Mouse (Mus musculus) G1E-ER4 (cell line): Measurements from ENCODE around the gene Ankrd9. TPM values are rescaled to one million over a fixed set of nuclear protein-coding genes. Genes with fewer than 3 reads are reported as not detected.

Experiments used
- GATA1 ChIP-seq: IDR thresholded peaks from one replicate; pipeline ENCODE4 v1.8.0; 2012; ENCODE audit warnings: low read length, inconsistent platforms
- polyA plus RNA-seq: library from polyadenylated mRNA; stranded (reverse); fragments of >175 nt; gene quantifications from 2 replicates; pipeline ENCODE4 v1.2.3, GENCODE M21; 2012

Gene Ankrd9
- polyA plus RNA-seq = 12.9 and 16.7 TPM in 2 replicates

DNA sequence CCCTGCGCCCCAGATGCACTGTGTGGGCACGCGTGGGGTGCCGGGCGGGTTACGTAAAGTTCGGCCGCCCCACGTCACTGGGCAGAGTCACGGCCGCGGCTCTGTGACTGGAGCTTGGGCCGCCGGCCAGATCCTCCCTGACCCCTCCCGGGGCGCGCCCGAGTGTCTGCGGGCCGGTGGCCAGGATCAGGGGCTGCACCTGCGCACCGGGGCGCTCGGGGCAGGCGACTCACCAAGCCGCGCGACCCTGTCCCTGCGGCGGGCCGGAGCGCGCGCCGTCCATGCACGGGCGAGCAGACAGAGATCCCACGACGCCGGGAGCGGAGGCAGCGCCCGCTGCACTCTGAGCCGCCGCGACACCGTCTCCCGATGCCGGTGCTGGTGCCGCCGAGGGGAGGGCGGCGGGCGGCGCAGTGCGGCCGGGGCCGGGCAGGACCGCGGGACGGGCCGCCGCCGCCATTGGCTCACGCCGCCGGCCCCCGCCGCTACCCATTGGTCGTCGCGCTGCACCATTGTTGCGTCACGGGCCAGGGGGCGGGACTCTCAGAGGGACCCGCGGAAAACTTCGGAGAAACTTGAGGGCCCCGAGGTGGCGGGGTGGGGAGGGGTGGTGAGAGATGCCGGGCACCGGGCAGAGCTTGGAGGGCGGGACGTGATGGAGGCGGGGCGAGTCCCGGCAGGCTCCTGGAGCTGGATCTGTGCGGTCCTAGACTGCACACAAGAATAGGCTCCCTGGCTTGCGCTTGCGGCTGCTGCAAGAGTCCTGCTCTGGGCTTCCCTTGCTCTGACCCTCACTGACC is at the start of gene Ankrd9:
TSS of gene Ankrd9 (minus strand) at position 434 of the 800 bp plus-strand sequence.
- TF ChIP-seq GATA1 = no peak

DNA sequence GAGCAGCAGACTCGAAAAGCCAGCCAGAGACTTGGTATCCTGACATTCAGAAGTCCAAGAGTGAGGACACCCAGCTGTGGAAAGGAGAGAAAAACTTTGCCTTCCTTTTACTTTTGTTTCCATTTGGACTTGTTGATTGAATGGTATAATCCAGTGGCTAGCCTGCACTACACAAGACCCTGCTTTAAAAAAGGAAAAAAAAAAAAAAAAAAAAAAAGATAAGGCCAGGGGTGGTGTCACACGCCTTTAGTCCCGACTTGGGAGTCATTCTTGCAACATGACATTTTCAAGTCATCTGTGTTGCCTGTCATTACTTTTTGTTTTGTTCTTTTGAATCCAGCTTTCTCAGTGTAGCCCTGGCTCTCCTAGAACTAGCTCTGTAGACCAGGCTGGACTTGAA is 42.7 kb upstream of the Ankrd9 start:
- no peak for TF ChIP-seq GATA1

DNA sequence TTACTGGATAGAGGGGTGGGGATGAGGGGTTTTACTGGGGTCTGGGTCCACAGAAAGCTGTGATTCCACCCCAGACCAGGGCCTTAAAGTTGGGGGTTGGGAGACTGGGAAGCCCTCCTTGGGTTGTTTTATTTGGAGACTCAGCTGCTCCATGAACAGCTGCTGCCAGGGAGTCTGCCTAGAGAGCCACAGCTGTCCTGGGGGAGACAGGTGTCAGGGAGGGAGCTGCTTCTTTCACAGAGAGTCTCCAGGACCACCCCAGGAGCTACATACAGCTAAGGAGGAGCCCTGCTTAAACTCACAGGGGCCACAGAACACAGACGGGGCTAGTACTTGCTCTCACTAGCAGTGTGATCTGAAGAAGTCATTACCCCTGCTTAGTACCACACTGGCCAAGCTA is 42.3 kb upstream of the Ankrd9 start:
- TF ChIP-seq GATA1 = no peak

DNA sequence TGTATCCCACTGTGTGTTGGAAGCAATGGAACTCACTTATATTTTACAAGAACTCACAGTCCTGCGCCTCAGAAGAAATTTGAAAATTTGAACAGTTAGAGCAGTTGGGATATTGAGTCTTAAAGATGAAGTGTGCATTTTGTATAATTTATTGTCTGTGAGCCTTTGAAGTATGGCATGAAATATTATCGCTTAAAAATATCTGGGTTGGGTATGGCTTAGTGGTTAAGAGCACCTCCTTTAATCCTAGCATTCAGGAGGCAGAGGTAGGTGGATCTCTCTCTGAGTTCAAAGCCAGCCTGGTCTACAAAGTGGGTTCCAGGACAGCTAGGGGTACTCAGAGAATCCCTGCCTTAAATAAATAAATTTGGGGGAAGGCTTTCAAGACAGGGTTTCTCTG is 40.2 kb upstream of the Ankrd9 start:
- no peak for TF ChIP-seq GATA1

DNA sequence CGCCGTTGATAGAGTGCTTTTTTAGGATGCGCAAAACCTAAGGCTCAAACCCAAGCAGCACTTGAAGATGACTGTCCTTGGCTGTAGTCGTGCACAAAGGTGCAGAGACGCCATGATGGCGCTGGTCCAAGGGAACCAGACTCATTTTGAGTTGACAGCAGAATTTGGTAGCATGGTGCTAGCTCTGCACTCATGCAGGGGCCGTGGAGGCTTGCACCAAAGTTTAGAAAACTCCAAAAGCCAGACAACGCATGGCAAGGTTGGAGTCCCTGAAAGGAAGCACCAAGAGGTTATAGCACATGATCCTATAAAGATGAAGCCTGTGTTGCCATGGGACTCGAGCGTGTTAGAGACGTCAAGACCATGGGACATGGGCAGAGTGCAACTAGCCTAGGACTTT is 39.2 kb upstream of the Ankrd9 start:
- TF ChIP-seq GATA1 = no peak

DNA sequence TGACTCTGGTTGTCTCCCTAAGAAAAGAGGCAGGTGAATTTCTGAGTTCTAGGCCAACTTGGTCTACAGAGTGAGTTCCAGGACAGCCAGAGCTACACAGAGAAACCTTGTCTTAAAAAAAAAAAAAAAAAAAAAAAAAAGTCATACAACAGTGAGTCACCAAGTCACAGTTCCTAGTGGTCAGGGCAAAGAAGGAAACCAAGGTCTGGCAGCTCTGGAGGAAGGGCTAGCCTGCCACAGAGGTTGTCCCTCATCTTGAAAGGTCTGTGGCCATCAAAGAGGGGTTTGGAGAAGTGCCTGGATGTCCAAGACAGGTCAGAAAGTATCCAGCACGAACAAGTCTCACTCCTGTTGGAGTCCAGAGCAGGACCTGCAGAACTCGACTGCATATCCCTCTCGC is 38.0 kb upstream of the Ankrd9 start:
- TF ChIP-seq GATA1 = no peak

DNA sequence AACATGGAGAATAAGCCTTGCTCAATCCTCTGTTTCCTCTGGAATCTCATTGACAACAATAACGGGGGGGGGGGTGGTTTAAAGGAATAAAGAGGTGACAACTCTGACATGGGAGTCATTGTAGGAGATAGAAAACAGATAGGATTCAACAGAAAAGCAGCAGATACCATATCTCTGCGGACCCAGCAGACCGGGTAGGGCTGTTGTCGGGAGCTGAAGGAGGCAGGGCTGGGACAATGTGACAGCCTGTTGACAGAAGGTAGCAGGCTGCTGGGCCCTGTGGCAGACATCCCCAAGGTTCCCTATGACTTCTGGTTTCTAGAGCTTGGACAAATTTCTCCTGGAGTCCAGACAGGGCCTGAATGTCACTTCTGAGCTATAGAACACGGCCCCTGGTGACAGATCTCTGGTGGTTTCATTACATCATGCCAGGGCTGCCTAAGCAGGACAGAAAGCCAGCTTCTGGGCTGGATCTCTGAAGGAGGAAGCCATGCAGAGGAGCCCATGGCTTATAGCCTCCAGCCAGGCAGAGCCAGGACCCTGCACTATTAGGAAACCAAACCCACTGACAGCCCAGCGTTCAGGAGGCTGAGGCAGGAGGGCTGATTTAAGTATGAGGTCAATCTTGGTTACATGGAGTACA is 30.9 kb upstream of the Ankrd9 start:
- no peak for TF ChIP-seq GATA1

DNA sequence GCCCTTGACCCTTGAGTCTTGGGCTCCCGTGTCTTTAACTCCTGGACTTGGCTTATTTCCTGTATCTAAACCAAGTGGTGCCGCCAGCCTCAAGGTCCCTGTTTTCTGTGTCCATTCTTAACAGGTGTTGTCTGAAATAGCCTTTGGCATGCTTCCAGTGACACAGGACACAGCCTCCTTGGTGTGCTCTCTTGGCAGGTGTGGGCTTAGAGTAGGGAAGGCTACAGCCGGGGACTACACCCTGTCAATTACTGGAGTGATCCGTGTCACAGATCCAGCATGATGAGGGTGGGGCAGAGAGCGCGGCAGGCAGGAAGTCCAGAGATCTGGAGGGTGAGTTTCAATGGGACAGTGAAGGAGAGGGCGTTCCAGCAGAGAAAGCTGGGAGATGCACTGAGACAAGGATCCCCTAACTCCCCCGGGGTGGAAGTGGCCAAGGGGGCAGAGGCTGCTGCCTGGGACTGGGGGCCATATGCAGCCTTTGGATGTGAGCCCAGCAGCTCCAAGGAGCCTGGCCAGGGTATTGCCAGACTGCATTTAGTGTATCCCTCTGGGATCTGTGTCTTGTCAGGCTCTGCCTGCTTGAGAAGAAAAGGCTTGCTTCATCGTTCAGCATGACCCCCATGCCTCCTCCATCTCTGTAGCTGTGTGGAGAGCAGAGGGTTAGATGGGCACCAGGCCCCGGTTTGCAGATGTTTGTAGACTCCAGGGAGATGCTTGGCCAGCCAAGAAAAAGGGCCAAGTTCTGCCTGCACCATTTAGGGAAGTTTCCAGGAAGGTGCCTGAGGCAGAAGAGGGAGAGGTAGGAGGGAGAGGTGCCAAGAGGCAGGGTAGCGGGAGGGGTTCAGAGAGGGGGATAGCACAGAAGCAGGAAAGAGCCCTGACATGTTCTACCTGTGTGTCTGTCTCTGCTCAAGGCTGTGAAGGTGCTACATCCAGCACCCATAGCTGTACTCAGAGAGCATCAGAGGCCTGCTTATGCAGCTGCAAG is 30.0 kb upstream of the Ankrd9 start:
- TF ChIP-seq GATA1 = no peak

DNA sequence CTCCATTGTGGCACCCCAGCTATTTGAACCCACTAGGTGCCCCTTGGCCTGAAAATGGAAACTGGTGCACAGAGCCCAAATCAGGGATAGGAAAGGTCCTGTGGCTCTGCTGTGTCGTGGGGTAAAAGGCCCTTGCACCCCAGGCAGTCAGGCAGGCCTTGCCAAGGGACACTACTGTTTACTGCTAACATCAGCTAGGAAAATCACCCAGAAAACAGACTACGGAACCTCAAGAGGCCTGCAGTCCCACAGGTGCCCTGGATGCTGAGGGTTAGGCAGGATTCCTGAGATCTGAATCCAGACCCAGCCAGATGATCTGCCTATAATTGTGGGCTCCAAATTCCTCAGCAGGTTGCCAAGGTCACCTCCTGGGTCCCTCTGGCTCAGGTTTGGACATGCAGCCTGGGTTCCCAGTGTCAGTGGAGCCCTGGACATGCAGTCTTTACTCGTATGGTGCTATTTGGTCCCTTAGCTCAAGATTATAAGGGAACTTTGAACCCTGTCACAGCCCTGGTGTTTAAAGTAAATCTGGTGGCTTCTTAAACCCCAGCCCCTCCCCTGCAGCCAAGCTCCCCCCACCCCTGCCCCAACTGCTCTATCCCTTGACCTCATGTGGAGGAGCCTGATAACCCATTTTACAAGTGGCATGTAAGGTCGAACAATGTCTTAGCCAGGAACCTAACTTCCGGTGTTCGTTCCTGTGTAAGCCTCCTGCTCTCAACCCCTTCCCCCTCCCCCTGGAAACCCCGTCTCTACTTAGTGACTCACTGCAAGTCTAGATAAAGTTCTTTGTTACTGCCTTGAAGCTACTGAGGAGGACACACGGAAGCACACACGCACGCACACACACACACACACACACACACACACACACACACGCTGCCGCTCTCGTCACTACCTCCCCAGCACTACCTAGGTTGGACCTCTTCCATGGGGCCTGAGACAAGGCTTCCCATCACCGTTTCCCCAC is 28.6 kb upstream of the Ankrd9 start:
- no peak for TF ChIP-seq GATA1

DNA sequence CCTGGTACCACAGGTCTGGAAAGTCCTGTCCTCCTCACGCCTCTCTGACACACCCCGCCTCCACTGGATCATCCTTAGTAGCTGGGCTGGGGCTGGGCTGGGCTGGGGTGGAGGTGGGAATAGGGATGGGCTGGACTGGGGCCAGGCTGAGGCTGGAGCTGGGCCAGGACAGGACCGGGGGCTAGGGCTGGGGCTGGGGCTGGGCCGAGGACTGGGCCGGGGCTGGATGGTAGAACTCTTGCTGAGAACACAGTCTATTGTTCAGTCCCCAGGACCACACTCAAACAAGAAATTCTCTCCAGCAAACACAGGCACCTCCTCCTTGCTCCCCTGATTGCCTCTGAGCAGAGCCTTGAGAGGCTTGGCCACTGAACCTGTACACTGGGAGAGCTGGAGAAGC is 27.5 kb upstream of the Ankrd9 start:
- TF ChIP-seq GATA1 = no peak

DNA sequence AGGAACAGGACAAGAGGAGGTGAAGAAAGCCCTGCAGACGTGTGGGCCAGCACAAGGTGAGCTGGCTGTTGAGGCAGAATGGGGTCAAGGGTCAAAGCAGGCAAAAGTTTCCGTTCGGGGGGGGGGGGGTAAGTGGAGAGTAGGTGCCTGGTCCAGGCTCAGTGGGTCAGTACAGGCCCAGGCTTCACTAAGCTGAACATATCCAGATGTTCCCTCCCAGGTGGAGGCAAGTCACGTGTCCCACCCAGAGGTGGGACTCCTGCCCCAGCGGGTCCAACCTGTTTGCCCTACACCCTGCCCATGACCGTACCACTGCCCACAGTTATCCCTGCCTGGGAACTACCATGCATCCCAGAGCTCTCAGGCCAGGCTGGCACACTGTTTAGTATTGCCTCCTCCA is 27.0 kb upstream of the Ankrd9 start:
- TF ChIP-seq GATA1 = no peak

DNA sequence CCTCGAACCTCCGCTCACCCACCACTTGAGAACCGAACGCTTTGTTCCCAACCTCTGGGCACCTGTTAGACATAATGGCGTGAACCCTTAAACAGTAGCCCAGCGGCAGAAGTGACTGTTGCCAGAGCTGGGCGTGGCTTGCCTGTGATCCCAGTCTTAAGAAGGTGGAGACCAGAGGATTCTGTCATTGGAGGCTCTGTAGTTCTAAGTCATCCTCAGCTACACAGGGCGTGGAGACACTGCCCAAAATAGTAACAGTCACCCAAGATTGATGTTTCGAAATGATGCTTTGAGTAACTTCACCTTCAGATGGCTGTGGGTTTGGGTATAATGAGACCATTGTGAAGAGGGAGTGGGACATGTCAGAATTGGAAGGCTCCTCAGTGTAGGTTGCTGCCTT is 25.3 kb upstream of the Ankrd9 start:
- no peak for TF ChIP-seq GATA1

DNA sequence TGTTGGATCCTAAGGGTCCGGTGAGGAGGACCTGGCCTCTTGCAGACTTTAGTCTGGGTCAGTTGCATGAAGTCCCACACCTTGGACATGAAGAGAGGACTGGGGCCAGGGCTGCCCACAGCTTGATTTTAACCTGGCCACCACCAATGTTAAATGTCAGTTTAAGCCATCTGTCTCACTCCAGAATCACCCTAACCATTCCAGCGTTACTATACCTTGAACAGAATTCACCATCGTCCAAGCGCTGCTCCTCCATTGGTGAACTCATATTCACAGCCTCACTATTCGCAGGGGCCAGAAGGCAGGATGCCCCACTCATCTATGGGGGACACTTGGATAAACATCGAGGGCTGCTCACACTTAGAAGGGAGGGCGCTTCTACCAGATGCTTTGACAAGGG is 22.1 kb upstream of the Ankrd9 start:
- no peak for TF ChIP-seq GATA1

DNA sequence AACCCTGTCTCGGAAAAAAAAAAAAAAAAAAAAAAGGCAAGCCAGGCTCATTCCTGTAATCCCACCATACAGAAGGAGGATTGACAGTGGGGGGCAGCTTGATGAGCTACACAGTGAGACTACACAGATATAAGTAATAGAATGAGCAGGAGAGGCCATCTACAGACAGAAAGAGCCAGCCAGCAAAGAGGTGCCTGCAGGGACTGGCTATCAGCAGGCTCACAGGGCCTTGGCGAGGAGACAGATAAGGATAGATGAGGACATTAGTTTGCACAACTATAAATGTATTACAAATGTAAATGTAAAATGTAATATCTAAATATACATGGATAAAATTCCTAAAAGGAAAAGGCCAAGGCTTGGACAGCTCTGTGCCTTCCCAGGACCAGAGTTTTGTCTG is 21.0 kb upstream of the Ankrd9 start:
- no peak for TF ChIP-seq GATA1

DNA sequence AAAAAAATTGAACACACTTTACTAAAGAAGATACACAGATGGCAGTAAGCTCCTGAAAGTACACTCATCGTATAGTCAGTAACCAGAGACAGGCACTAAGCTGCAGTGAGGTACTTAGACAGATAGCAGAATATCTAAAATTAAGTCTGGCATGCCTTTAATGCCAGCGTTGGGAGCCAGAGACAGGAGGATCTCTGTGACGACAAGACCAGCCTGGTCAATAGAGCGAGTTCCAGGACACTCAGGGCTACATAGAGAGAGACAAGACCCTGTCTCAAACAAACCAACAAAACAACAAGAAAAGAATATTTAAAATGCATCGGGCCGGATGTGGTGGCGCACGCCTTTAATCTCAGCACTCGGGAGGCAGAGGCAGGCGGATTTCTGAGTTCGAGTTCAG is 19.3 kb upstream of the Ankrd9 start:
- no peak for TF ChIP-seq GATA1

DNA sequence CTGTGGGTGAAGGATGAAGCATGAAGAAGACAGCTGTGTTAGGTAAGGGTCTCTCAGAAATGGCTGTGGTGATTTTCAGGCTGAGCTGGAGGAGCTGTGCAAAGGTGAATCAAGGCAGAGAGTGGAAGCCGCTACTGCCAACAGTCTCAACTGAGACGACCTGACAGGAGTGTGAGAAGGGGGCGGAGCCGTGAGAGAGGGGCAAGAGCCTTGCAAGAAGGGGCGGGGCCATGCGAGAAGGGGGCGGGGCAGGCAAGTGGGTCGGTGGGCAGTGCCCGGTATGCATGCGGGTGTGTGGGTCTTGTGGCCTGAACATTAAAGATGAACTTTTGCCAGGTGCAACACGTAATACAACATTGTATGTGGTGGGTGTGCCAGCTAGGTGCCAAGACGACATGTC is 15.8 kb upstream of the Ankrd9 start:
- no peak for TF ChIP-seq GATA1
